Mouse (Mus musculus) spleen, postnatal 14 days (tissue): ENCODE data around the gene Rbm33.

Experiments used
- DNase-seq, 2 experiments: peaks; one replicate each; pipeline ENCODE4 v3.0.0; 2021 to 2022; ENCODE audit warnings: low spot score in 2 of 2

Rbm33 gene

GRCm38 (mm10) chr5:28324457-28324856 lies 7.5 kb downstream of the Rbm33 start:
- DNase-seq, result no peak

GRCm38 (mm10) chr5:28329024-28329806 lies 12.3 kb downstream of the Rbm33 start:
- DNase-seq, result peak; percentile 22 to 29

DNA sequence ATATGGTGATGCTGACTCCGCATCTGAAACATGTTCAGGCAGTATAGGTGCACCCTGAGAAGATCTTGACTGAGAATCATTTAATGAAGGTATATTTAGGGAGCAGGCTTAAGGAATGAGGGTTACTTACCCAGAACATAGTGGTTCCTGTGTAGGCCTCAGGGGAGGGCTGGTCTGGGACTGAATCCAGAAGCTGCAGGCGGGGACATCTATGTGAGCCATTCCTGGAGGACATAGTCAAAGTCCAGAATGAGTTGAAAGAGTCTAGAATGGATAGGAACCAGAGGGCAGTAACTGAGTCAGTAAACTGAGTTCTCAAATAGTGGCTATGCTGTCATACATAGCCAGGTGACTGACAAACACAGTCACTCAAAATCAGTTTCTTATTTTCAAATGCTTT lies 16.8 kb downstream of the Rbm33 start:
- DNase-seq, result no peak

- DNase-seq, result no peak
Observed at GRCm38 (mm10) chr5:28351857-28352513, 35.1 kb downstream of the Rbm33 start.

GRCm38 (mm10) chr5:28355614-28356013 lies 38.7 kb downstream of the Rbm33 start:
- DNase-seq, result no peak

DNA sequence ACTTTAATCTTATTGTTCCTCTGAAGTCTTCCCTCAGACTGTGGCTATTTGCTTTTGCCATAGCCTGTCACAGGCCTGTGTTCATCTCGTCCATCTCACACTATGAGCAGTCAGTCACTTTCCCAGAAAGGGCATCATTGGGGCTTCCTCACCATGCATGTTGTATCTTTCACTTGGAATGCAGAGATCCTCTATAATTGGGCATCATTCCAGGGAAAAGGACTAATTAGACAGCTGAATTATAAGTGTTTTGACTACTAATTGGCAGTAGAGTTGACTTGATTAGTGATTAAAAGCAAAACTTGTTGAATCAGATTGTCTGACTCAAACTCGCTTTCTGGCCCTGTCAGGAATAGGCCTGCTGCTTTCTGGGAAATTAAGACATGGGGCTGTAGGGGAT lies 43.8 kb downstream of the Rbm33 start:
- DNase-seq, result no peak

GRCm38 (mm10) chr5:28368056-28368455 lies 51.1 kb downstream of the Rbm33 start:
- DNase-seq, result no peak

DNA sequence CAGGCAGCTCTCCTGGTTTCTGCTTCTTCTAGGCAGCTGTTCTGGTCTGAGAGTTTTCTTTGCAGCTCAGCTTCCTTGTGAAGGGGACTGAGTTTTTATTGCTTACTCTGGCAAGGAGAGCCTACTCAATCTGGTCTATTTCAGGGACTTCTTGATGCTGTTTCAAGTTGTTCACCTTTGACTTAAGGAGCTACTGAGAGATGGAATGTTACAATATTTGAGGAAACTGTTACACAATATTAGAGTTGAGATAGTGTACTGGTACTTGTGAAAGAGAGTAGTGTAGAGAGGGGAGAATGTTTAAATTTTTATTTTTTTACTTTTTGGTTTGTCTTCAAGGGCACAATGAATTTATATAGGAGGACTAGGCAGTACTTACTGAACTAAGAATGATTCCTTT lies 53.9 kb downstream of the Rbm33 start:
- DNase-seq, result no peak

DNA sequence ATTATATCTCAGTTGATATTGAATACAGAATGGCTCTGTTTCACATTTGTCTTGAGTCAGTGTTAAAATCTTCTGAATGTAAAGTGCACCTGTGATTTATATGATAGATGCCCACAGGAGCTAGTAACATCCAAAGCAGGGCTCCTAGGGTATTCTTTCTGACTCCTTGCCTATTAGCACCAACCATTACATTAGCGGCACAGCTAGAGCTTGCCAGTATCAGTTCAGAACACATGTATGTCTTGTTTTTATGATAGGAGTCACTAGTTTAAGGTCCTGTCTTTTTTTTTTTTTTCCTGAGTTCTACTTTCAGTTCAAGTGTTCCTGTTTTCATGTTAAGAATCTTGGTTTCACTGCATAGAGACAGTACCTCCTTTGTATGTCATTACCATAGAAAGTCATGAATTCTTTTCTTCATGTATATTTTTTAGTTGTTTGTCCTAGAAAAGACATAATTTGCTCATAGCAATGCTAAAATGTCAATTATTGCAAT lies 55.3 kb downstream of the Rbm33 start:
- no peak for DNase-seq

DNA sequence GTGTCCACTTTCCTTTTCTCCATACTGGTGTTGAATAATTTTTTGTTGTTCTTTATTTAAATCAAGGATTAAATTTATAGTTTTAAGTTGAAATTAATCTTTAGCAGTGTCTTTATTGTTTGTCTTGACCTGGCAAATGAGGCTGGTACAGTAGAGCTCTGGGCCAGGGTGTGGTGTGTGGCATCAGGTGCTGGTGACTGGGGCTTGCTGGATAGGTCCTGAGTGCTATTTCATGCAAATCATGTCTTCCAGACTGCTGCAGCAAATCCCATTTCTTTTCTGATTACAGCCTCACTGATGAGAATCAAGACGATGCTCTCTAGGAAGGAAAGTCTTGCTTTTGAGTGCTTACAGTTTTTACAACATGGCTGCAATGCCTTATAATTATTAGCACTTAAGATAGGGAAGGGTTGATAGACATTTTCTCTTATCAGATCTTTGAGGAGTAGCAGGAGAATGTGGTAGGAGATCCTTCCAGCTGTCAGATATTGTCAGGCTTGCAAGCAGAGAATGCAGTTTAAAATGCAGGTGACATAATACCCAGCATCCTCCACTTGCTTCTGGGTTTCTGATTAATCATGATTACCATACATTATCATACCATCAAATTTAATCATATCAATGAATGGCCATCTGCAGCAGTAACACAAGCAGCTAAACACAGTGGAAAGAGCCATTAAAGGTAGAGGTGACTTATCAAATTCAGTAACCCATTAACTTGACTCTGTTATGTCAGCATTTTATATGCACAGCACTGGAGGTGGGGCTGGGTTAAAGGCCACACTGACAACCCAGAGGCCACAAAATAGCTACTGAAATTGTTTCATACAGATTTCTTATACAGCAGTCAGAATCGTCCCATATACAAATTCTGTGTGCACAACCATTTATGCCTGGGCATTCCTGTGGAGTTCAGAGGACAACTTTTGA lies 56.8 kb downstream of the Rbm33 start:
- DNase-seq, result no peak

DNA sequence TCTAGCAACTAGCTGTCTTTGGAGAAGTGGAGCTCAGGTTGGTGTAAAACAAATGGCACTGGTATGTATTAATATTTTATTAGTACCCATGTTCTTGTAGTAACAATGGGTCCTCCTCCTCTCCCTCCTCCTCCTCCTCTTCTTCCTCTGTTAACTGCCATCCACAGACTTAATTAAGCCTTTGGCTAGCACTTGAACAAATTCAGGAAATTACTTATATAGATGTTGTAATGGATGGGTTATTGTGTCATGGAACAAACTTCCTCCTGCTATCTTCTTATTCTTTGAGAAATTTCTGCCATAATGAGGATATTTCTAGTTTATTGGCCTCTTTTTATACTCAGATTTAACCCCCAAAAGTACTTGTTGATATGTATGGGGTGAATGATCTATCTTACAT lies 60.4 kb downstream of the Rbm33 start:
- no peak for DNase-seq

DNA sequence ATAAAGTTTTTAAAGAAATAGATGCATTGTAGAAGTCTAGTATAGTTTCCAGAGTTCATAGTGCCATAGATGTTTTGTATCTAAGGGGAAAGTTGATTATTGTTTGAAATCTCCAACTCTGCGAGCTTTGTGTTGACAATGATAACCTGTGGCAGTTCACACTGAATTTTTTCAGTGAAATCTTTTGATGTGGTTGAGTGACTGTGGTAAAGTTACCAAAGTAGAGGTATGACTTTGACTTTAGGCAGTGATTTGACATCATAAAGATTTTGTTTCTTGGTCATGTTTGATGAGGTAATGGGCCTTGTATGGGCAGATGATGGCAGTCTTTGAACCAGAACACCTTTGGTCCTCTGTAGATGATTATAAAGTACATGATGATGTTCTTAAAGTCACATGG lies 65.4 kb downstream of the Rbm33 start:
- DNase-seq, result no peak

DNA sequence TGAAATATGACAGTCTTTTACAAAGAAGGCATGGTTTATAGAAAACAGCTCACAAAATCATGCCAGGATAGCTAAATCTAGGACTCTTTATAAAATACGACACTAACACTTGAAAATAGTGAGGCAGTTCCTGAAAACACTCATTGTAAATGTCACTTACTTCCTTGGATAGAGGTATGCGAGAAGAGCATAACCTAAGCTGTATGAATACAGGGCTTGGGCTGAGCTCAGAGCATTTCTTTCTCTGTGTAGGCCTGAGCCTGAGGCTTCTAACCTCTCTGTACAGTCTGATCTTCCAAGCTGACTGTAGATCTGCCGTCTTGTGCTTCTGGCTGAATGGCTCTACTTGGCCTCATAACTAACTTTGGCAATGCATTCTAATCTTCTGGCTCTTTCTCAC lies 69.9 kb downstream of the Rbm33 start:
- no peak for DNase-seq

DNA sequence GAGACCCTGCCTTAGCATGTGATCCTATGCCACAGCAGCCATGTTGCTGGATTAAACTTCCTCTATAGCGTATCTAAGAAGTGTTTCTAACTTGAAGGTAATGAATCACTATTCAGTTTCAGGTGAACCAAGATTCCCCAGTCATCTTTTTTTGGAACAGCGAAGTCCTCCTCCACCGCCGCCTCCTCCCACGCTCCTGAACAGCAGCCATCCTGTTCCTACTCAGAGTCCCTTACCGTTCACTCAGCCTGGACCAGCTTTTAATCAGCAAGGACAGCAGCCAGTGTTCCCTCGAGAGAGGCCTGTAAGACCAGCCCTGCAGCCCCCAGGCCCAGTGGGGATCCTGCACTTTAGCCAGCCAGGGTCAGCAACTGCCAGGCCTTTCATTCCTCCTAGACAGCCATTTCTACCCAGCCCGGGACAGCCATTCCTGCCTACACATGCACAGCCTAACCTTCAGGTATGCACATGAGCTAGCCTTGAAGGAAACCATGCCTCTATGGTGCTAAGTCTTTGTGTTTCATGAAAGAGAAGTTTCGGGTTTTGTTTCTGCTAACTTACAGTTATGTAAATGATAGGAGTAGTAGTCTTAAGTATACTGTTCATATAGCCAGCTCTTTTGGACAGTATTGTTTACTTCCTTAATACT lies 70.7 kb downstream of the Rbm33 start:
- no peak for DNase-seq

- peak in 1 of 2 experiments; percentile 62 for DNase-seq
Observed at GRCm38 (mm10) chr5:28388184-28388583, 71.3 kb downstream of the Rbm33 start.

- DNase-seq, result no peak
Observed at GRCm38 (mm10) chr5:28390189-28390588, 73.3 kb downstream of the Rbm33 start.

DNA sequence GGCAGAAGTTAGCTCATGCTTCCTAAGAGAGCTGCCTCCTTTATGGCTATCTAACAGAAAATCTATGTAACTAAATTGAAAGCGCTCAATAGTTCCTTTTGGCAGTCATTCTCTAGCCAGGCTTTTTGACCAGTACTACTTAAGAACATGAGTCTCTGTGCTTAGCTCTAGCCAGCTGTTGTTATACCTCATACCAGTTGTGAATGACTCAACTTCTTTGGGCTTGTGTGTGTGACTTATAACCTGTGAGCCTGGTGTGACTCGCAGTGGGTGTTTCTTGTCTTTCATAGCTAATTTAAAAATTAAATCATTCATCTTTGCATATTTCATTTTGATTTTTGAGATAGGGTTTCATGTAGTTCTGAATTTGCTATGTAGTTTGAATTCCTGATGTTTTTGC lies 80.4 kb downstream of the Rbm33 start:
- DNase-seq, result no peak

- no peak for DNase-seq
Observed at GRCm38 (mm10) chr5:28398736-28399135, 81.8 kb downstream of the Rbm33 start.

- no peak for DNase-seq
Observed at GRCm38 (mm10) chr5:28399451-28400115, 82.7 kb downstream of the Rbm33 start.

DNA sequence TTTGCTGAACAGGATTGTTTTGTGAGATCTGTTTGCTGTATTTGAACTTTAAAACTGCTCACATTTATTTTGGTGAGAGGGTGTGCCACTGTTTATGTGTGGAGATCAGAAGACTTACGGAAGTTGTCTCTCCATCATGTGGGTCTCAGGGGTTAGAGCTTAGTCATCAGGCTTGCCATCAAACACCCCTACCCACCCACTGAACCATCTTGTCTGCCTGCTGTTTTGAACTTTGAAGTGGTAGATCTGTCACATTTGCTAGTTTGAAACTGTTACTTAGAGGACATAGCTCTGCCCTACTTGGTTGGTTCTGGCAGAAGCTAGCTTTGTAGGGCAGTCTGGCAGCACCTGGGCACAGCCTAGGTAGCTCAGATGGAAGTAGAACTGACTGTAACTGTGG lies 85.8 kb downstream of the Rbm33 start:
- DNase-seq, result no peak

DNA sequence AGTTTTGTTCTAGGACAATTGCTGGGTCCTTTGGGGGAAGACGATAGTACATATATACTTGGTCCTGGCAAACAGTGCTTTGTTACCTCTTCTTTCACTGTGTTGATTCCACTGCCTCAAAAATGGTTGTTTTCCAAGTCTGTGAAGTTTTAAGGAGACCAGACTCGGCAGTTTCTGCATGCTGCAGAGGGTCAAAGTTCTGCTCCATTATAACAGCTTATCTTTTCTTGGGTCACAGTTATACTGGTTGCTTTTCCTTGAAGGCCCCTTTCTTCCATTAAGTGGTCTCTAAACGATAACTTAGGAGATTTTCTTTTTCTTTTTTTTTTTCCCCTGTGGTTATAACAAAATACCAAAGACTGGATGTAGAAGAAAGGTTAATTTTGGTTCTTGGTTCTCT lies 89.7 kb downstream of the Rbm33 start:
- no peak for DNase-seq
